Mouse (Mus musculus) yolk sac, embryonic 10.5 days (tissue): ENCODE data around the gene Rps12.
"Not testable (repeated sequence)": the region's sequence is repeated elsewhere in the genome, so short reads cannot be mapped to it uniquely, and the experiment has no call there.

ENCODE experiments used
- DNase-seq: peaks from one replicate; pipeline ENCODE4 v3.0.0-alpha.2; 2017; ENCODE audit warnings: low spot score

Gene Rps12

DNA sequence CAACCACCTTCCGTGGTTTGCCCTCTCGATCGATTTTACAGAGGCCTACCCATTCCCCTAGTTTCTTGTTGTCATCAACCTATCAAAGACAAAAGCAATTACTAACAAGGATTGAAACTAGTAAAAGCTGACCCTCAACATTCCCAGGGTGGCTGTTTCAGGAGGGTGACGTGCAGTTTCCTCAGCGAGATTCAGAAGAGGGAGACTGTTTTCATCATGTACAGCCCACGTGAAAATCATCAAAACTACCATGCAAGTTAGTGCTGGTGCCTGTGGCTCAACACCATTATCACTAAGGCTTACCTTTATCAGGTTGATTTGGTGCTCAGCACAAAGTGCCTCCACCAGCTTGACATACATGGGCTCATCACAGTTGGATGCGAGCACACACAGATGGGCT lies 1.5 kb downstream of the Rps12 start:
- DNase-seq = not testable (repeated sequence)

DNA sequence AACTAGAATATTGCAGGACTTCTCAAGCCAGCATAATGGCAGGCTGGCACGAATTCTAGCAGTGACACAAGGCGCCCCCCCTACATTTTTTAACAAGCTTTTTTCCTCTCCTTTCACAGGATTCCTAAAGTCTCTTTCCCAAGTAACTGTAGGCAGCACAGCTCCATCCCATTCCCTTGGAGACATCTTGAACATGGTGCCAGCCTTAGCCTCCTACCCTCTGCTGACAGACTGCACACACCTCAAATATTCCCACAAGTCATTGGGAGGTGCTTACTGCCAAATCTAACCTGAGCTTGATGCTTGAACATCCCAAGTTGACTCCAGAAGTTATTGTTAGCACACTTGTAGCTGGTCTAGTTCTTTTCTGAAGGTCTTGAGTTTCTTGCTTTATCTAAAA lies 3.0 kb downstream of the Rps12 start:
- DNase-seq = no peak

DNA sequence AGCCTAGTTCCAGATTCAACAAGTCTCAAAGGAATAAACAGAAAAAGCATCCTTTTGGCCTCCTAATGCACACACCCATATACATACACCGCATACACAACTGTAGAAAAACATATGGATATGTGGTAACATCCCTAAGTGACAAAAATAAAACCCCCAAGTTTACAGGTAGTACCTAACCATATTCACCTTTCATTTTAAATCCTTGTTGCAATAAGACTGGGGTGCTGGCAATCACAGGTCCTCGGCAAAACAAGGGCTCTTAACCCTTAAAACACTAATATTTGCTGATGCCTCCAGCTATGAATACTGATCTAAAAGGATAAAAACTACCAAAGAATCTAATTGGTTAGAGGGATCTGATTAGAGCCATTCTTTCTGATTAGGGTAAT lies 3.6 kb downstream of the Rps12 start:
- no peak for DNase-seq

DNA sequence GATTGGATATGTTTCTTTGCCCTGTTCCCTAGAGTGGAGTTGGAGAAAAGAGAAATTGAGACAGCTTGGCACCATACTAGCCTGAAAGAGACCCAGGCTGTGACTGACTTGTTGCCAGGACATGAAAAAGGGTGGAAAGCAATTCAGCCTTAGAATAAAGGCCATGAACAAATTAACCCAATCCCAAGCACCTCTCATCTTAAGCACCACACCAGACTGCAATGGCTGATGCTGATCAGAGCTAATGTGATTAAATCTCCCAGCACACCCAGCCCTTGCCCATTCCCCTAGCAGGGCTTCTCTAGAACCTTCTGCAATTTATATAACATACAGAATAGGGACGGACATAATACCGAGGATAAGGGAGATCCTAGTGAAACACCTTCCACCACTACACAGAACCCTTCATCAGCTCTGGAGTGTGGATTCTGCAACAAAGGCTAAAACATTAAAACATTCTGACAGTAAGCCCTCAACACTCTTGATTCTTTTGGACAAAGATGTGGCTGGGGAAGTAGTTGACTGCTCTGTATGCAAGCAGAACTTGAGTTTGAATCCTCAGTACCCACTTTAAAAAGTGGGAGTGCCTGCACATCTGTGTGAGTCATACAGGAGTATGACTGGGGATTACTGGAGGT lies 4.1 kb downstream of the Rps12 start:
- no peak for DNase-seq

DNA sequence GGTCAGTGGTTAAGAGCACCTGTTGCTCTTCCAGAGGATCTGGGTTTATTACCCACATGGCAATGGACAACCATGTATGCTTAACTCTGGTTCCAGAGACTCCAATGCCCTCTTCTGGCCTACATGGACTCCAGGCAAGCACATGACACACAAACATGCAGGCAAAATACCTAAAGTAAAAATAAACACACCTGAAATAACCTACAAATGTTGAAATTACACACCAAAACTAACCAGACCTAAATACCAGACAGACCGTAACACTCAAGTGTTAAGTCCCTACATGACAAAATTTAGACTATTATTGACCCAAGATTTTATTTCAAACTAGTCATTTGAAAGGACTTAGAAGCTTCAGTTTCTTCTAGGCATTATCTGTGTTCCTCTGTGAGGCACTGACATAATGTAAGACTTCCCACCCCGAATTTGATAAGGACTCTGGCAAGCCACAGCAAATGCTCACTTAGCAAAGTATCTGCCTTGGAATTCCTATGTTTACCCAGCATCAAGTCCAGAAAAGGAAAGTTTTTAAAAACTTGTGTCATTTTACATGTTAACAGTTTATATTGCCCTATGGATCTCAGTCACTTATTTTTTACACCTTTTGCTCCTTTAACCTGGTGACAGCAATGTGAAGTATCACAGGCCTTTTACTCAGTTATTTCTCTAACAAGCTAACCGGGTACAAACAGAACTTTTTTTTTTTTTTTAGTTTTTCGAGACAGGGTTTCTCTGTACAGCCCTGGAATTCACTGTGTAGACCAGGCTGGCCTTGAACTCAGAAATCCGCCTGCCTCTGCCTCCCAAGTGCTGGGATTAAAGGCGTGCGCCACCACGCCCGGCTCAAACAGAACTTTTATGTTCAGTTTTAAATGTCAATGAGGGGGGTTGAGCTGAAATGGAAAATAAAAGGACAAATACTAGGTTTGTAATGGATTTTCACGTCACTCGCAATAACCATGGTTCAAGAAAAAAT lies 5.0 kb downstream of the Rps12 start:
- no peak for DNase-seq

DNA sequence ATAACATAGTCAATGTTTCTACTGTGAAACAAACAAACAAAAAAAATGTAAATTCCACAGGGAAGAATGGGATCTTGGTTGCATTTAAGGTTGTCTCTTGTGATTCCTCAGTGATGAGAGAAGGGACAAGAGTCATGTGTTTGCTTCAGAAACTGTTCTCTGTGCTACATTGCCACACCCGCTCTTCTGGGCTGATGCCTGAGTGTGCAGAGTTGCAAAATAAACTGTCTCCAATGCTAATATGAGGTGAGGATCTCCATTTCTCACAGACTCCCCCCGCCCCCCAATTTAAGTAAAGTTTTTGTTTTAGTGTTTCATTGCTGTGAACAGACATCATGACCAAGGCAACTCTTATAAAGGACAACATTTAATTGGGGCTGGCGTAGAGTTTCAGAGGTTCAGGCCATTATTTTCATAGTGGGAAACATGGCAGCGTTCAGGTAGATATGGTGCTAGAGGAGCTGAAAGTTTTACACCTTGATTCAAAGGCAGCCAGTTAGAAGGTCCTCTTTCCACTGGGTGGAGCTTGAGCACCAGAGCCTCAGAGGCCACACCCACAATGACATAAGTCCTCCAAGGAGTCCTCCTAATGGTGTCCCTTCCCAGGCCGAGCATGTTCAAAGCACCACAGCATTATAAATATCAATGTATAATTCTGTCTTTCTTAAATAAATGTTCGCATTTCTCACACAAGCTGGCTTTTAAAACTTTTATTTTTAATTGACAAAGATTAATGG lies 6.4 kb downstream of the Rps12 start:
- DNase-seq = no peak

DNA sequence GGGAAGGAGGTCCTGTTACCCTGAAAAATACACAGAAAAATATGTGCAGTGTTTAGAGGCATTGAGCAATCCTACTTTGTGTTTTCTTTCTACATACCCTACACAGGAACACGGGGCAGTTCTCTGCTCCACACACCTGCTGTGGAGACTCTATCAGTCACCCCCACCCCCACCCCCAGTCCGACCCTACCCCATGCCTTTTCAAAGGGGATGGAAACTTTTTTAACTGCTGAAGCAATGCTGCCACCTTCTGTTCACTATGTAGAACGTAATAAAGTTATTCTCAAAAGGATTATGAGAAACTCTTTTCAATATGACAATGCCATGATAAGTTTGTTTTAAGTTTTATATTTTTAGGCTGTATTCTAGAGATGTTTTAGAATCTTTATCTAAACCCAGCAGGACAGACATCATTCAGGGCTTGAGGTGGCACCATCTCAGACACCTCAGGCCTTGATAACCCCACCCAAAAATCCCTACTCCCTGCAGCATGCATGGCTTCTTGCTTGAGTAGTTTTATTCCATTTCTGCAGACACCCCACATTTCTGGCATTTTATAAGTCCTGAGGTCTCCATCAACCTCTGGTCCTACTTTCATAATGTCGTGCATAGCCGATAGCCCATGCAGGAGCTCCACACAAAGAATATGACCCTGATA lies 9.7 kb downstream of the Rps12 start:
- no peak for DNase-seq

DNA sequence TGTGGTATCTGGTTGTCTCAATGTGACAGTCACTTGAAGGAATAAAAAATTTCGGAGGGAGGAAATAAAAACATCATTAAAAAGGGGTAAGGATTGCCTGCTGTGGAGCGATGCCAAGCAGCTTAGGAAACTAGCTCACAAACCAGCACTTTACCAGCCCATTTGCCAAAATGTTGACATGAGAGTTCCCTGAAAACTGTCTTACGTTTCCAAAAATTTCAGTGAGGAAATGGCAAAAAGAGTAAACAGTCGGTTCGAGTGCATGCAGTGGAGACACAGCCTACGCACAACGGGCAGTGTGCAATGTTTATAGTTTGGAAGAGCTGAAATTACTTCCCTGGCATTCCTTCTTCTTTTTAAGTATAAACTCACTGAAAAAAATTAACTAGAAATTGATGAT lies 32.9 kb downstream of the Rps12 start:
- no peak for DNase-seq
